In the genomic region with DNA sequence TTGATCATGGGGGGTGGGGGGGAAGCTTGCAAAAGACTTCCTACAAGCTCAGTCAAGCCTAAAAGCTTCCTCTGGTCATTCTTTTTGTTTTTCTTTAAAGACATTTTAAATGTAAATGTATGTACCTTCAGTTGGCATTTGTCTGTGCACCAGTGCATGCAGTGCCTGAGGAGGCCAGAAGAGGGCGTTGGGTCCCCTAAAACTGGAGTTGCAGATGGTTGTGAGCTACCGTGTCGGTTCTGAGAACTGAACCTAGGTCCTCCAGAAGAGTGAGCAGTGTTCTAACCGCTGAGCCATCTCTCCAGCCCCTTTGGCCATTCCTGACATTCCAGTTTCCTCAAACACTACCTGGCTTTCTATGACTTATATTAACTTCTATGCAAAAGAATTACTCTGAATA, we compare ENCODE assay signal across 11 mouse cellular contexts. TPM values are rescaled to one million over a fixed set of nuclear protein-coding genes. Genes with fewer than 3 reads are reported as not detected.
DNase-seq lines count a peak whose midpoint lies in the region; TF ChIP-seq lines count a peak whose summit lies in the region.
"Had no signal": no experiment of that assay in that cellular context is flagged by ENCODE, and none has a peak within 500 bp of the region (broad histone marks: within the 10 kb centered on the region; RNA-seq: fewer than 3 reads in every experiment).

No protein-coding gene starts in this region.

- no peak overlapping the region for H3K4me3 ChIP-seq in layer of hippocampus, adult 2 months
- H3K4me3 ChIP-seq: forebrain, embryonic 10.5 days; neural tube, embryonic 13.5 days had no signal

- H3K27ac ChIP-seq in layer of hippocampus, adult 2 months = no peak overlapping the region
- H3K27ac ChIP-seq: forebrain, embryonic 10.5 days; neural tube, embryonic 13.5 days had no signal

- no peak for DNase-seq in layer of hippocampus, adult 2 months (ENCODE audit: low spot score in 2 of 2)
- no peak for DNase-seq in layer of hippocampus, adult 11-12 months (ENCODE audit: low spot score)
- DNase-seq in A20 (ENCODE audit: low read depth, low spot score) = peak; percentile 11
- DNase-seq in B cell, adult 2 months = peak; percentile 59 to 66
- DNase-seq in cerebellum, postnatal 10 days = peak; percentile 50 to 71
- DNase-seq in embryo, embryonic 10.5 days (ENCODE audit: low spot score) = no peak
- no peak for DNase-seq in gastrocnemius, postnatal 36 days
- DNase-seq: spleen, adult 18-20 months had no signal

- intact Hi-C loops in gastrocnemius, postnatal 36 days (cut with DNase I) = no loop called here

- peak; percentile 54 for TF ChIP-seq CTCF in layer of hippocampus, adult 2 months (conservative IDR thresholded peaks at IDR 0.05)

RNA-seq across cellular contexts. Expression of a gene that starts 20.1 kb away (rescaled TPM):
- 100 to 1,000 TPM; 122 to 138 TPM for total RNA-seq in layer of hippocampus, adult 2 months (2021)
- 10 to 100 TPM; 29.1 to 37.7 TPM for total RNA-seq in gastrocnemius, postnatal 36 days (2021)

RNA-seq across cellular contexts. Expression of a gene that starts 26.4 kb away (rescaled TPM):
- total RNA-seq in layer of hippocampus, adult 2 months (2021) = under 1 TPM; 0.15 to 0.23 TPM
- total RNA-seq in gastrocnemius, postnatal 36 days (2021) = under 1 TPM in 1 of 2 experiments, not detected in 1; 0.31 TPM

RNA-seq across cellular contexts. Expression of a gene that starts 43.2 kb away (rescaled TPM):
- 100 to 1,000 TPM; 165 to 169 TPM for total RNA-seq in layer of hippocampus, adult 2 months (2021)
- 10 to 100 TPM; 11.4 to 11.9 TPM for total RNA-seq in gastrocnemius, postnatal 36 days (2021)

RNA-seq across cellular contexts. Expression of a gene that starts 53.6 kb away (rescaled TPM):
- total RNA-seq in layer of hippocampus, adult 2 months (2021) = 100 to 1,000 TPM; 482 to 488 TPM
- not detected for total RNA-seq in gastrocnemius, postnatal 36 days (2021)
- total RNA-seq: megakaryocyte-erythroid progenitor cell, adult 5-6 weeks had no signal

RNA-seq across cellular contexts. Expression of a gene that starts 54.9 kb away (rescaled TPM):
- total RNA-seq in layer of hippocampus, adult 2 months (2021) = 10 to 100 TPM; 61.1 to 67.4 TPM
- total RNA-seq in gastrocnemius, postnatal 36 days (2021) = 10 to 100 TPM; 12.7 to 13.5 TPM

Comparison
In these comparisons a context has a peak if more than half of its experiments do, and no peak if none do; other contexts are left out.
1. DNase-seq: peak in A20 (single experiment), B cell, adult 2 months (2 of 2) and cerebellum, postnatal 10 days (2 of 2); none in layer of hippocampus, adult 2 months (0 of 2), layer of hippocampus, adult 11-12 months (single experiment), embryo, embryonic 10.5 days (single experiment) and gastrocnemius, postnatal 36 days (0 of 2).
2. RNA of a gene that starts 43.2 kb away (total RNA-seq): 165 to 169 TPM in layer of hippocampus, adult 2 months; 11.4 to 11.9 TPM in gastrocnemius, postnatal 36 days; every median in the first group is over 10 times any median in the second.